Mouse (Mus musculus): ENCODE measurements around the gene Gskip. TPM values are rescaled to one million over a fixed set of nuclear protein-coding genes. Genes with fewer than 3 reads are reported as not detected.

Gskip gene
- polyA plus RNA-seq, 1 experiment = 17.4 TPM

DNA sequence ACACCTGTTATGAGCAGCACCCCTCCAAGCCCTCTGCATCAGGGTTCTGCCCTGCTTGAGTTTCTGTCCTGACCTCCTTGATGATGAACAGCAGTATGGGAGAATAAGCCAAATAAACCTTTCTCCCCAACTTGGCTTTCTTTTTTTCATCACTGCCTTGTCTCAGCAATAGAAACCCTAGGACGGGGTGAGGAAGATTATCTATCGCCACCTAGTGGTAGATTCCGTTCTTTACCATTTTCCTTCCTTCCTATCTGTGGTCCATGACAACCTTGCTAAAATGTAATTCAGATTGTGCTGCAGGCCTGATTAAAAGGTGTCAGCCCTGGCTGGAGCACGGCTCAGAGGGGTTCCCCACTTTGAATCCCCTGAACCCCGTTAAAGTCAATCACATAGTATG lies 38.0 kb downstream of the Gskip start:
- Histone ChIP-seq H3K79me2 (ENCODE audit: control insufficient read depth, insufficient read depth) (no peaks in the 10 kb centered on the region), H3K4me2 (ENCODE audit: low read depth) (no peak overlapping the region), H3K36me3 (ENCODE audit: control insufficient read depth, insufficient read depth) (no peaks in the 10 kb centered on the region), H3K27me3 (ENCODE audit: control insufficient read depth, insufficient read depth, insufficient read length) (peaks cover 11% of the 10 kb centered on the region), H3K4me3 (no peak overlapping the region), H3ac (ENCODE audit: control insufficient read depth, insufficient read length) (no peak overlapping the region)
- TF ChIP-seq SRF (IDR thresholded peaks at IDR 0.05; ENCODE audit: control insufficient read depth, insufficient read length, low read depth) = no peak
- TF ChIP-seq MAX (IDR thresholded peaks at IDR 0.05; ENCODE audit: low read depth) = no peak
- TF ChIP-seq POLR2AphosphoS2 (IDR thresholded peaks at IDR 0.05; ENCODE audit: insufficient read length, low read depth) = no peak
- no peak for TF ChIP-seq TCF3 (IDR thresholded peaks at IDR 0.05; ENCODE audit: insufficient read length, low read depth)
- TF ChIP-seq USF1 (IDR thresholded peaks at IDR 0.05; ENCODE audit: low read depth) = no peak
- no peak for TF ChIP-seq CEBPB (IDR thresholded peaks at IDR 0.05; ENCODE audit: insufficient read depth, poor library complexity, severe bottlenecking)
- TF ChIP-seq MYOG (IDR thresholded peaks at IDR 0.05; ENCODE audit: control insufficient read depth in 1 of 3, insufficient read depth in 1 of 3, insufficient read length in 2 of 3, low read depth in 2 of 3) = no peak
- no peak for TF ChIP-seq E2F4 (IDR thresholded peaks at IDR 0.05; ENCODE audit: insufficient read depth)
- no peak for TF ChIP-seq TCF12 (IDR thresholded peaks at IDR 0.05; ENCODE audit: insufficient read depth, poor library complexity, severe bottlenecking)
- no peak for TF ChIP-seq POLR2A (IDR thresholded peaks at IDR 0.05; ENCODE audit: insufficient read length, low read depth)
- TF ChIP-seq MYOD1 (IDR thresholded peaks at IDR 0.05; ENCODE audit: control insufficient read depth in 1 of 3, insufficient read length in 2 of 3, low read depth in 2 of 3) = no peak
- TF ChIP-seq REST (IDR thresholded peaks at IDR 0.05; ENCODE audit: insufficient read depth, insufficient read length) = no peak

DNA sequence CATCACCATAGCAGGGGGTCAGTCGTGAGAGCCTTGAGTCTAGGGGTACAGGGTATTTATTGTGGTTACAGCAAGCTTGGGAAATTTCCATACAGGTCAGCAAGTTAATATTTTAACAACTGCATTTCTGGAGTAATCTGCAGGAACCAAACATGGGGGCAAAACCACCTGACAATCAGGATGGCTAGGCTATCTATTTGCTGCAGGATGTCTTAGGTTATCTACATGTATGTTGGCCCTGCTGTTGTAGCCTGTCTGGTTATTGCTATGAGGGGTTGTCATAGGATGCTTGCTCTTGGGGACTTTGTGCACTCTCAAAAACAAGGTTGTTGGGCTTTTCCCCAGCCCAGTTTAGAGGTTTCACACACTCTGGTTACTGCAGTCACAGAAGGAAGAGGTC lies 40.0 kb downstream of the Gskip start:
- H3K27me3 ChIP-seq (ENCODE audit: control insufficient read depth, insufficient read depth, insufficient read length) = peaks cover 2% of the 10 kb centered on the region
- no peak overlapping the region for H3K4me2 ChIP-seq (ENCODE audit: low read depth)
- no peak overlapping the region for H3K4me3 ChIP-seq
- no peak for TF ChIP-seq TCF12 (IDR thresholded peaks at IDR 0.05; ENCODE audit: insufficient read depth, poor library complexity, severe bottlenecking)
- TF ChIP-seq TCF3 (IDR thresholded peaks at IDR 0.05; ENCODE audit: insufficient read length, low read depth) = no peak
- no peak for TF ChIP-seq MYOG (IDR thresholded peaks at IDR 0.05; ENCODE audit: control insufficient read depth in 1 of 3, insufficient read depth in 1 of 3, insufficient read length in 2 of 3, low read depth in 2 of 3)
- no peak overlapping the region for H3ac ChIP-seq (ENCODE audit: control insufficient read depth, insufficient read length)
- no peaks in the 10 kb centered on the region for H3K36me3 ChIP-seq (ENCODE audit: control insufficient read depth, insufficient read depth)
- no peaks in the 10 kb centered on the region for H3K79me2 ChIP-seq (ENCODE audit: control insufficient read depth, insufficient read depth)

DNA sequence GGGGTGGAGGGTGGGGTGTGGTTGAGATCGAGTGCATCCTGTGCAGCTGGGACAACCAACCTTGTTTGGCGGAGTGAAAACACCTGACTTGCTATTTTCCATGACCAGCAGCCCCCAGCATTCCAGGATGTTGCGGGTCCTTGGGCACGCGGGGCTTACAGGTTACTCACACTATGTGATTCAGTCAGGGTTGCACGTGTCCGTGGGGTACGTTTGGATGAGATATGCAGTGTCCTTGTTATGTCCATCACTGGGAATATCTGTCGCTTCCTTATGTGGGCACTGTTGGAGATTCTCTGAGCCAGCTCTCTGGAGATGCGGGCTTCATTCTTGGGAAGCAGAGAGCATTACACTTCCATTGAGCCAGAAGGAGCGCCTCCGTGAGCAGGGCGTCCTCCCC lies 41.1 kb downstream of the Gskip start:
- H3K79me2 ChIP-seq (ENCODE audit: control insufficient read depth, insufficient read depth) = no peaks in the 10 kb centered on the region
- no peak overlapping the region for H3K4me3 ChIP-seq
- H3K36me3 ChIP-seq (ENCODE audit: control insufficient read depth, insufficient read depth) = no peaks in the 10 kb centered on the region
- H3K27me3 ChIP-seq (ENCODE audit: control insufficient read depth, insufficient read depth, insufficient read length) = no peaks in the 10 kb centered on the region
- H3ac ChIP-seq (ENCODE audit: control insufficient read depth, insufficient read length) = no peak overlapping the region
- no peak for TF ChIP-seq E2F4 (IDR thresholded peaks at IDR 0.05; ENCODE audit: insufficient read depth)
- no peak for TF ChIP-seq TCF12 (IDR thresholded peaks at IDR 0.05; ENCODE audit: insufficient read depth, poor library complexity, severe bottlenecking)
- no peak for TF ChIP-seq MYOD1 (IDR thresholded peaks at IDR 0.05; ENCODE audit: control insufficient read depth in 1 of 3, insufficient read length in 2 of 3, low read depth in 2 of 3)
- TF ChIP-seq MAX (IDR thresholded peaks at IDR 0.05; ENCODE audit: low read depth) = no peak
- no peak for TF ChIP-seq TCF3 (IDR thresholded peaks at IDR 0.05; ENCODE audit: insufficient read length, low read depth)
- TF ChIP-seq USF1 (IDR thresholded peaks at IDR 0.05; ENCODE audit: low read depth) = no peak
- no peak for TF ChIP-seq SRF (IDR thresholded peaks at IDR 0.05; ENCODE audit: control insufficient read depth, insufficient read length, low read depth)
- no peak for TF ChIP-seq MYOG (IDR thresholded peaks at IDR 0.05; ENCODE audit: control insufficient read depth in 1 of 3, insufficient read depth in 1 of 3, insufficient read length in 2 of 3, low read depth in 2 of 3)
- H3K4me2 ChIP-seq (ENCODE audit: low read depth) = no peak overlapping the region

- Histone ChIP-seq H3K4me2 (ENCODE audit: low read depth) (no peak overlapping the region), H3ac (ENCODE audit: control insufficient read depth, insufficient read length) (no peak overlapping the region), H3K79me2 (ENCODE audit: control insufficient read depth, insufficient read depth) (no peaks in the 10 kb centered on the region), H3K36me3 (ENCODE audit: control insufficient read depth, insufficient read depth) (no peaks in the 10 kb centered on the region), H3K27me3 (ENCODE audit: control insufficient read depth, insufficient read depth, insufficient read length) (no peaks in the 10 kb centered on the region), H3K4me3 (no peak overlapping the region)
- no peak for TF ChIP-seq USF1 (IDR thresholded peaks at IDR 0.05; ENCODE audit: low read depth)
- TF ChIP-seq MYOG (IDR thresholded peaks at IDR 0.05; ENCODE audit: control insufficient read depth in 1 of 3, insufficient read depth in 1 of 3, insufficient read length in 2 of 3, low read depth in 2 of 3) = no peak
- TF ChIP-seq MYOD1 (IDR thresholded peaks at IDR 0.05; ENCODE audit: control insufficient read depth in 1 of 3, insufficient read length in 2 of 3, low read depth in 2 of 3) = no peak
- no peak for TF ChIP-seq TCF12 (IDR thresholded peaks at IDR 0.05; ENCODE audit: insufficient read depth, poor library complexity, severe bottlenecking)
Measured at GRCm38 (mm10) chr12:105727268-105727667, 42.6 kb downstream of the Gskip start.

DNA sequence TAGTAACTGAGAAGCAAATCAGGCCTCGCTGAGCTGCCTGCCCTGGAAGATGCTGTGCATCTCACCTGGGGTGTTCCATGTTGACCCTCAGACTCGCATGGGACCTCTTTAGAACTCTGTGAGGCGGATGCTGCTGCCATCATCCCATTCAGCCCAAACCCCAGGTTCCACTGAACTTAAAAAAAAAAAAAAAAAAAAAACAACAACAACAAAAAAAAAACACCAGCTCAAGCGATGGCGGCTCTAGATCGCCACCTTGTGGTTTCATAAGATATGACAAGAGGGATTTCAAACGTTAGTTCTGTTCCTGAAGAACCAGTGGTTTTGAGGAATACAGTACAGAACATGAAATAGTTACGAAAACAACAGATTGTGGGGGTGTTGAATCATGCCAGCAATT lies 43.3 kb downstream of the Gskip start:
- TF ChIP-seq E2F4 (IDR thresholded peaks at IDR 0.05; ENCODE audit: insufficient read depth) = no peak
- TF ChIP-seq TCF3 (IDR thresholded peaks at IDR 0.05; ENCODE audit: insufficient read length, low read depth) = no peak
- no peak for TF ChIP-seq REST (IDR thresholded peaks at IDR 0.05; ENCODE audit: insufficient read depth, insufficient read length)
- TF ChIP-seq SRF (IDR thresholded peaks at IDR 0.05; ENCODE audit: control insufficient read depth, insufficient read length, low read depth) = no peak
- TF ChIP-seq POLR2AphosphoS2 (IDR thresholded peaks at IDR 0.05; ENCODE audit: insufficient read length, low read depth) = no peak
- no peak for TF ChIP-seq MYOG (IDR thresholded peaks at IDR 0.05; ENCODE audit: control insufficient read depth in 1 of 3, insufficient read depth in 1 of 3, insufficient read length in 2 of 3, low read depth in 2 of 3)
- TF ChIP-seq MAX (IDR thresholded peaks at IDR 0.05; ENCODE audit: low read depth) = no peak
- no peak for TF ChIP-seq USF1 (IDR thresholded peaks at IDR 0.05; ENCODE audit: low read depth)
- TF ChIP-seq TCF12 (IDR thresholded peaks at IDR 0.05; ENCODE audit: insufficient read depth, poor library complexity, severe bottlenecking) = no peak
- TF ChIP-seq MYOD1 (IDR thresholded peaks at IDR 0.05; ENCODE audit: control insufficient read depth in 1 of 3, insufficient read length in 2 of 3, low read depth in 2 of 3) = no peak
- TF ChIP-seq POLR2A (IDR thresholded peaks at IDR 0.05; ENCODE audit: insufficient read length, low read depth) = no peak
- TF ChIP-seq CEBPB (IDR thresholded peaks at IDR 0.05; ENCODE audit: insufficient read depth, poor library complexity, severe bottlenecking) = no peak
- Histone ChIP-seq H3K4me3 (no peak overlapping the region), H3K36me3 (ENCODE audit: control insufficient read depth, insufficient read depth) (no peaks in the 10 kb centered on the region), H3K79me2 (ENCODE audit: control insufficient read depth, insufficient read depth) (no peaks in the 10 kb centered on the region), H3ac (ENCODE audit: control insufficient read depth, insufficient read length) (no peak overlapping the region), H3K4me2 (ENCODE audit: low read depth) (no peak overlapping the region), H3K27me3 (ENCODE audit: control insufficient read depth, insufficient read depth, insufficient read length) (no peaks in the 10 kb centered on the region)

Data from myocyte (in vitro differentiated cells).